Mouse (Mus musculus) neutrophil, adult 5-6 weeks (primary cell): ENCODE measurements around the gene Pgm5. TPM values are rescaled to one million over a fixed set of nuclear protein-coding genes. Genes with fewer than 3 reads are reported as not detected.
A peak's percentile ranks its signal among the peaks of the same experiment; 100 is the strongest.

ENCODE experiments used
- ATAC-seq: fragments of 151-379, 151-347 bp; 2 replicates; pipeline ENCODE4 v1.8.0; 2017; ENCODE audit warnings: mild to moderate bottlenecking, moderate TSS enrichment; ENCODE audit not compliant: insufficient number of reproducible peaks, poor library complexity, low FRiP score, severe bottlenecking; ENCODE audit errors: extremely low read depth
- total RNA-seq: library from RNA; stranded (forward); fragments of 200-1000 nt; gene quantifications from 2 replicates; pipeline ENCODE4 v1.2.3, GENCODE M21; 2017

Pgm5 gene
- total RNA-seq, 1 experiment from 2014 or later = not detected

DNA sequence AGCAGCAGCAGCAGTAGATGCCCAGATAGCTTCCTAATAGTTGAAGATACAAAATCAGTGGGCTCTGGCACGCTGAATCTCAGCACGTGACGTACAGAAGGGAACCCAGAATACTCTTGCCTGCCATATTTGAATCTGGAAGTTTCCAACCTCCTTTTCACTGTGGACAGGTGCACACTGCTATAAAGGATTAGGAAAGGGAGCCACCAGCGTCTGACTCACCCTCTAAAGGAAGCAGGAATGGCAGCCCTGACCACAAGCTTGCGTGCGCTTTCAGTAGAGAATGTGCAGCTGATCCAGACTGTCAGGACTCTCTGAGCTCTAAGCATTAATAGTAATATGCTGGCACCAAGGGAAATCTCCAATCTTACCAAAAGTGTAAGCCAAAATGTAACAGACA lies 220.7 kb downstream of the Pgm5 start:
- ATAC-seq = no peak

DNA sequence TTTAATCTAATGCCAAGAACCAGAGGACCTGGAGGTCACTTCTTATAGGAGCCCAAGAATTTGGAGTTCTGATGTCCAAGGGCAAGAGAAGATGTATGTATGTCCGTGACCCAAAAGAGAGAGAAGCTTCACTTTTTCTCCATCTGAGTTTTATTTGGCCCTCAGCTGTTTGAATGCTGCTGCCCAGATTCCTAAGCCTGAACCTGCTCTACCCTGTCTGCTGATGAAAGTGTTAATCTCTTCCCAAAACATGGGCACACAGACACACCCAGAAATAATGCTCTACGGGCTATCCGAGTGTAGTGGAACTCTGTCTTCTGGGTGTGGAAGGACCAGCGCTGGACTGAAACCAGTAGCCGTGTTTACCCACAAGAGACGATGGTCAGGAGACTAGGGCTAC lies 223.7 kb downstream of the Pgm5 start:
- ATAC-seq = no peak

DNA sequence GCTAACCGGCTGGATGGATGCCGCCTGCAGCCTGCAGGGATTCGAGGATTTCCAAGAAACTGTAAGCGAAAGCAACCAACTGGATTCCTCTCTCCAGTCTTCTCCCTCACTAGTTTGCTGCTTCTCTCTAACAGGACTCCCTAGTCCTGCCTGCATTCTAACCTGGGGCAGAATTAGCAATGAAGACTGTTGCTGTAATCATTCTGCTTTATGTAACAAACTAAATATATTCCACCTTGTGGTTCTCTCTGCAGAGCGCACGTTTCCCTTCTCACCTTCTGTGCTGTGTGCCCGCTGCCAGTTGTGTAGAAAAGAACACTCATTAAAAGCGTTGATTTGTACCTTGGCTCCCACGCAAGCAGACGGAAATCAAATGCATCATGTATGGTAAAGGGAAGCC lies 225.0 kb downstream of the Pgm5 start:
- no peak for ATAC-seq

DNA sequence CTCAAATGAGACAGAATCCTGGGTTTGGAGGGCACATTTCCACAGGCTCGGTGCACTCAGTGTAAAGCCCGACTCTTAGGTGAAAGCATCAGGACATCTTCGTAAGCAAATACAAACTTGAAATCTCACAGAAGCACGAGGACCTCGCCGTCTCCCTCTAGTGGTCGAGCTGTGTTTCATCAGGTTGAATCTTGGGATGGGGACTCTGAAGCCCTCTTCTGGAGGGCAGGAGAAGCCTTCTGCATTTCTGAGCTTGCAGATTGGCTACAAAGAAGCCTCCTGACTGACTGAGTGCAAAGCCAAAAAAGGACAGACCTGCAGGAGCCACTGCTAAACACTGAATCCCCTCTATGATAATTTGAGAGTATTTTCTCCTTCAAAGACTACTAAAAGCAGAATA lies 227.1 kb downstream of the Pgm5 start:
- ATAC-seq = peak; percentile 89

Other genes with a start within 250 kb of the Pgm5 start
- gene Tmem252, start 187.8 kb downstream of the Pgm5 start, total RNA-seq = not detected in 2 replicates
- 6.4 and 11.2 TPM in 2 replicates for gene Gm10053, start 13.8 kb upstream of the Pgm5 start, total RNA-seq
- 2.3 and 4.5 TPM in 2 replicates for gene Foxd4, start 39.3 kb upstream of the Pgm5 start, total RNA-seq
- 13.7 and 21.6 TPM in 2 replicates for gene Cbwd1, start 99.8 kb upstream of the Pgm5 start, total RNA-seq
- gene Dock8, start 137.7 kb upstream of the Pgm5 start, total RNA-seq = 140 and 149 TPM in 2 replicates